Mouse (Mus musculus) CH12.LX (cell line): ENCODE results near the gene Slc35e2. TPM values are rescaled to one million over a fixed set of nuclear protein-coding genes. Genes with fewer than 3 reads are reported as not detected.

ENCODE experiments used
- DNase-seq: peaks from one replicate; pipeline ENCODE4 v3.0.0-alpha.2; 2013; ENCODE audit errors: extremely low read depth
- H3K27ac ChIP-seq: 2 replicates; pipeline ENCODE4 v1.5.1; 2012; ENCODE audit warnings: low read depth, mild to moderate bottlenecking, control low read depth, moderate library complexity; ENCODE audit not compliant: insufficient read depth
- H3K27me3 ChIP-seq: replicated peaks from 2 replicates; pipeline ENCODE3; 2012; ENCODE audit warnings: inconsistent platforms
- H3K36me3 ChIP-seq, 2 experiments: replicated peaks in 1 of 2; 2 replicates each; pipeline versions ENCODE3 to v1.6.1; 2012; ENCODE audit warnings: inconsistent platforms in 1 of 2, low read length in 1 of 2, mild to moderate bottlenecking in 1 of 2, mixed read lengths in 1 of 2, moderate library complexity in 1 of 2; ENCODE audit not compliant: control insufficient read depth in 1 of 2, insufficient read depth in 1 of 2
- H3K4me1 ChIP-seq, 2 experiments: 2 replicates each; pipeline ENCODE4 v1.6.1; 2012; ENCODE audit warnings: inconsistent platforms in 1 of 2, moderate library complexity in 1 of 2; ENCODE audit not compliant: insufficient read depth in 2 of 2, control insufficient read depth in 1 of 2
- H3K4me2 ChIP-seq: 2 replicates; pipeline ENCODE4 v1.6.1; 2012; ENCODE audit warnings: low read depth, mild to moderate bottlenecking, control low read depth; ENCODE audit not compliant: poor library complexity, insufficient read depth, severe bottlenecking
- H3K4me3 ChIP-seq, 3 experiments: fragments of 150-350 bp in 1 of 3; sonication (generic) in 1 of 3; replicated peaks in 1 of 3; 2 replicates each; pipeline versions ENCODE3 to v1.5.1; 2011 to 2012; ENCODE audit warnings: low read depth in 2 of 3, low read length in 2 of 3, mild to moderate bottlenecking in 2 of 3, moderate library complexity in 2 of 3, control low read depth in 1 of 3, improper control_type of control experiment in 1 of 3, inconsistent platforms in 1 of 3, mixed read lengths in 1 of 3; ENCODE audit not compliant: poor library complexity in 1 of 3
- H3K79me2 ChIP-seq: replicated peaks from 2 replicates; pipeline ENCODE4 v1.6.1; 2012; ENCODE audit warnings: mild to moderate bottlenecking, moderate library complexity; ENCODE audit not compliant: control insufficient read depth, poor library complexity, insufficient read depth, severe bottlenecking; ENCODE audit errors: extremely low read depth
- H3K9ac ChIP-seq: 2 replicates; pipeline ENCODE4 v1.6.1; 2012; ENCODE audit warnings: low read depth, mild to moderate bottlenecking, control low read depth, moderate library complexity; ENCODE audit not compliant: insufficient read depth
- H3K9me3 ChIP-seq: replicated peaks from 2 replicates; pipeline ENCODE3; 2012; ENCODE audit warnings: low read length, inconsistent platforms, mixed read lengths
- E2F4 ChIP-seq: IDR thresholded peaks from 2 replicates; pipeline ENCODE4 v1.6.1; 2011; ENCODE audit warnings: low read depth, low read length, improper control_type of control experiment; ENCODE audit not compliant: insufficient replicate concordance
- IRF4 ChIP-seq: IDR thresholded peaks from 2 replicates; pipeline ENCODE4 v1.6.1; 2014; ENCODE audit warnings: low read depth, mild to moderate bottlenecking, inconsistent platforms, low read length, improper control_type of control experiment
- JUN ChIP-seq: IDR thresholded peaks from 2 replicates; pipeline ENCODE4 v1.6.1; 2011; ENCODE audit warnings: low read depth, mild to moderate bottlenecking, low read length, improper control_type of control experiment, moderate library complexity; ENCODE audit not compliant: insufficient read depth
- JUND ChIP-seq: conservative IDR thresholded peaks from 2 replicates; pipeline ENCODE4 v1.6.1; 2011; ENCODE audit warnings: low read depth, low read length, improper control_type of control experiment
- KAT2A ChIP-seq: IDR thresholded peaks from 2 replicates; pipeline ENCODE4 v1.6.1; 2012; ENCODE audit warnings: low read length, improper control_type of control experiment, inconsistent platforms; ENCODE audit not compliant: insufficient replicate concordance
- MAFK ChIP-seq: IDR thresholded peaks from 2 replicates; pipeline ENCODE4 v1.6.1; 2011; ENCODE audit warnings: low read length, improper control_type of control experiment; ENCODE audit not compliant: insufficient replicate concordance
- MAX ChIP-seq: IDR thresholded peaks from 2 replicates; pipeline ENCODE4 v1.6.1; 2011; ENCODE audit warnings: low read length, improper control_type of control experiment
- MAZ ChIP-seq: IDR thresholded peaks from 2 replicates; pipeline ENCODE4 v1.6.1; 2012; ENCODE audit warnings: low read depth, mild to moderate bottlenecking, inconsistent platforms, low read length, improper control_type of control experiment, moderate library complexity
- MXI1 ChIP-seq: IDR thresholded peaks from 2 replicates; pipeline ENCODE4 v1.6.1; 2011; ENCODE audit warnings: mild to moderate bottlenecking, low read depth, low read length, improper control_type of control experiment
- NELFE ChIP-seq: IDR thresholded peaks from 2 replicates; pipeline ENCODE4 v1.6.1; 2011; ENCODE audit warnings: low read depth, low read length, improper control_type of control experiment
- NRF1 ChIP-seq: IDR thresholded peaks from 2 replicates; pipeline ENCODE4 v1.6.1; 2014; ENCODE audit warnings: low read depth, mild to moderate bottlenecking, inconsistent platforms, low read length, improper control_type of control experiment, moderate library complexity
- PAX5 ChIP-seq: IDR thresholded peaks from 2 replicates; pipeline ENCODE4 v1.6.1; 2012; ENCODE audit warnings: low read length, inconsistent platforms, mixed read lengths
- POLR2A ChIP-seq: IDR thresholded peaks from 2 replicates; pipeline ENCODE4 v1.6.1; 2011; ENCODE audit warnings: low read depth, mild to moderate bottlenecking, improper control_type of control experiment, low read length
- POLR2AphosphoS2 ChIP-seq: IDR thresholded peaks from 2 replicates; pipeline ENCODE4 v1.6.1; 2011; ENCODE audit warnings: low read depth, low read length, improper control_type of control experiment
- RAD21 ChIP-seq: IDR thresholded peaks from 2 replicates; pipeline ENCODE4 v1.6.1; 2011; ENCODE audit warnings: low read depth, mild to moderate bottlenecking, low read length, improper control_type of control experiment, moderate library complexity
- SMC3 ChIP-seq: IDR thresholded peaks from 2 replicates; pipeline ENCODE4 v1.6.1; 2011; ENCODE audit warnings: low read depth, low read length, improper control_type of control experiment
- USF1 ChIP-seq: IDR thresholded peaks from 2 replicates; pipeline ENCODE4 v1.6.1; 2014; ENCODE audit warnings: low read depth, mild to moderate bottlenecking, inconsistent platforms, low read length, improper control_type of control experiment
- ZC3H11A ChIP-seq: IDR thresholded peaks from 2 replicates; pipeline ENCODE4 v1.6.1; 2012; ENCODE audit warnings: low read depth, mild to moderate bottlenecking, inconsistent platforms, low read length, improper control_type of control experiment
- ZKSCAN1 ChIP-seq: IDR thresholded peaks from 2 replicates; pipeline ENCODE4 v1.6.1; 2012; ENCODE audit warnings: low read depth, inconsistent platforms, low read length, improper control_type of control experiment, borderline replicate concordance
- ZMIZ1 ChIP-seq: IDR thresholded peaks from 2 replicates; pipeline ENCODE4 v1.6.1; 2012; ENCODE audit warnings: low read depth, mild to moderate bottlenecking, inconsistent platforms, low read length, improper control_type of control experiment
- ZNF384 ChIP-seq: IDR thresholded peaks from 2 replicates; pipeline ENCODE4 v1.6.1; 2012; ENCODE audit warnings: low read depth, low read length, improper control_type of control experiment, inconsistent platforms
- dilution Hi-C: fragments of 300-500 bp; cut with MboI; formaldehyde crosslinking; loops from 2 replicates; pipeline ENCODE4 v1.14.3; 2020; ENCODE audit warnings: low sequenced_read_pairs; ENCODE audit not compliant: extremely low pct_unique_long_range_greater_than_20kb, extremely low pct_ligation_motif_present
- in situ Hi-C: fragments of 300-500 bp; cut with MboI; formaldehyde crosslinking; loops from 3 replicates; pipeline ENCODE4 v1.14.3; 2019; ENCODE audit warnings: low sequenced_read_pairs, low pct_ligation_motif_present, low pct_unique_long_range_greater_than_20kb, mixed read lengths
- polyA plus RNA-seq: library from polyadenylated mRNA; unstranded; fragments of >175 nt; gene quantifications from 2 replicates; pipeline ENCODE4 v1.2.1, GENCODE M21; 2012; ENCODE audit warnings: low read depth; ENCODE audit not compliant: insufficient read length
- total RNA-seq, 2 experiments: library from RNA; depleted of rRNA; stranded (reverse); fragments of 300-350 nt in 1 of 2; fragments of >200 nt in 1 of 2; gene quantifications; 2 replicates each; pipeline ENCODE4 v1.2.3; 2012 to 2014

Slc35e2 gene
- total and polyA plus RNA-seq, 3 experiments, result 8.2 to 14.6 (median 9.9) TPM

- Histone ChIP-seq H3K27ac (peak overlapping the region; percentile 24; the same call in 1 of the 2 replicates), H3K27me3 (no peaks in the 10 kb centered on the region), H3K36me3 (peaks cover 0 to 6% of the 10 kb centered on the region in 2 experiments), H3K4me3 (no peak overlapping the region), H3K4me1 (peaks cover 6 to 28% of the 10 kb centered on the region in 2 experiments), H3K79me2 (no peaks in the 10 kb centered on the region), H3K9ac (no peak overlapping the region), H3K9me3 (no peaks in the 10 kb centered on the region), H3K4me2 (no peak overlapping the region)
- dilution Hi-C loops, result no loop called here
- TF ChIP-seq POLR2AphosphoS2 (no peak), SMC3 (no peak), JUN (no peak), IRF4 (no peak)
- in situ Hi-C loops, result no loop called here
- DNase-seq, result no peak
Measured at GRCm38 (mm10) chr4:155596606-155597005, 4.6 kb upstream of the Slc35e2 start.

GRCm38 (mm10) chr4:155598536-155598935 is 2.7 kb upstream of the Slc35e2 start:
- in situ Hi-C loops, result no loop called here
- Histone ChIP-seq H3K79me2 (peaks cover 17% of the 10 kb centered on the region), H3K9me3 (no peaks in the 10 kb centered on the region), H3K36me3 (peaks cover 0 to 9% of the 10 kb centered on the region in 2 experiments), H3K27me3 (no peaks in the 10 kb centered on the region), H3K9ac (no peak overlapping the region), H3K4me1 (peaks cover 6 to 40% of the 10 kb centered on the region in 2 experiments)
- DNase-seq, result no peak
- TF ChIP-seq ZNF384, result no peak
- no peak for TF ChIP-seq NELFE
- TF ChIP-seq ZKSCAN1, result no peak
- TF ChIP-seq JUN, result no peak
- TF ChIP-seq USF1, result no peak
- TF ChIP-seq MAFK, result no peak
- TF ChIP-seq MAX, result no peak
- no peak for TF ChIP-seq POLR2A
- no peak for TF ChIP-seq ZMIZ1
- no peak for TF ChIP-seq IRF4
- TF ChIP-seq MXI1, result no peak
- TF ChIP-seq NRF1, result no peak
- no peak for TF ChIP-seq MAZ
- TF ChIP-seq E2F4, result no peak
- no peak for TF ChIP-seq SMC3
- no peak for TF ChIP-seq RAD21
- TF ChIP-seq KAT2A, result no peak
- no peak for TF ChIP-seq ZC3H11A
- no peak for TF ChIP-seq PAX5
- TF ChIP-seq JUND, result no peak
- TF ChIP-seq, all 38 proteins: peak for 0
- no peak overlapping the region for H3K4me3 ChIP-seq
- H3K27ac ChIP-seq, result no peak overlapping the region
- H3K4me2 ChIP-seq, result no peak overlapping the region
- dilution Hi-C loops, result no loop called here
